Mouse (Mus musculus): Measurements from ENCODE around the gene Fam20a. TPM values are rescaled to one million over a fixed set of nuclear protein-coding genes. Genes with fewer than 3 reads are reported as not detected.

Gene Fam20a
- 0.86 and 1.2 TPM in 2 replicates for polyA plus RNA-seq (2014; fragmentation: Nextera tagmentation; extraction: Ambion mirVana)

DNA sequence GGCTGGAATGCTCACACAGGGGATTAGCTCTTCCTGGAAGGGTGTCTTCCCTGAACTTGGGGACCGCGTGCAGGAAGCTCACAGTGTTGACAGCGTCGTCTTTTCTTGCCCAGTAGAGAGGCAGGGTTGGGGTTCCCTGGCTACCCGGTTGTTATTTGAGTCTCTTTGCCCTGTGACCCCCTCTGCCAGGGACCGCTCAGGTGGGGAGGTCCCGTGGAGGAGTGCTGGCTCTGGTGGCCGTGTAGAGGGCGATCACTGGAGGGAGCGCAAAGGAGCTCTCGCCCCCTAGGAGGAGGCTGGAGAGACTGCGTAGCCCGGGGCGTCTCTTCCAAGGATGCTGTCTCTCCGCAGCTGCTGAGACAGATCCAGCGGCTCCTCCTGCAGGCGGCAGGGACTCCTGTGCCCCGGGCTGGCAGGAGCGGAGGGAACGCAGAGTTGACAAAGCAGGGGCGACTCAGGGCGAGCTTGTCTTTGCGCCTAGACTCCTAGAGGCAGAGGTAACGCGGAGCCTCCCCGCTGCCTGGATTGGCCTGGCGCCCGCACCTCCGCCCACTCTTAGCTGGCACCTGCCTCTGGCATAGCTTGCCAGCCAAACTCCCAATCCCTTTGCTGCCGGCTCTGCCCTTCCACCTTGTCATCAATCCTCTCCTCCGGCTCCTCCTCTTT is at the start of gene Fam20a:
Gene Fam20a, minus strand, starts transcription at position 499 of the 666 bp plus-strand sequence.
- 1% methylated on average over 31 of the region's 31 CpGs for WGBS (ENCODE audit: insufficient replicate concordance)

DNA sequence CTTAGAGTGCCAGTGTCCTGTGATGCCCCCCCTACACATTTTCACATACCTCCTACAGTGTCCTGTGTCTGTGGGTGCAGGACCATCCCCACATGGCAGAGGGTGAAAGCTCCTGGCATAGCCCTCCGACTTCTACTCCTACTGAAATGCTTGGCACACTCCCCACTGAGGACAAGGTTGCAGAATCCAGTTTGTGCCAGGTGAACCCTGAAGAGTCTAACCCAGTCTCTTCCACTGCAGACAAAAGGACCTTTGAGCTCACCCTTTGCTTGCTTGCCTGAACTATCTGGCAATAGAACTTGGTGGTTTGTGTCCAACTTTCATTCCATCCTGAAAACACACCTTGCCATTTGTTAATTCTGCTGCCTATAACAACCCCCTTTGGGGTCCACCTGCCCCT is 49.3 kb upstream of the Fam20a start:
- no peak overlapping the region for H3K27ac ChIP-seq (ENCODE audit: low read depth, low read length)
- H3K4me2 ChIP-seq, result no peak overlapping the region
- no peak for ATAC-seq (replicated peaks; ENCODE audit: insufficient number of reproducible peaks, low FRiP score, low TSS enrichment)
- no peak overlapping the region for H3K9ac ChIP-seq (ENCODE audit: low read depth, low read length)
- H3K4me3 ChIP-seq (ENCODE audit: low read depth, low read length), result no peak overlapping the region
- 72% methylated on average over 1 of the region's 1 CpGs for WGBS (ENCODE audit: insufficient replicate concordance)
- H3K27me3 ChIP-seq (ENCODE audit: control insufficient read depth, insufficient read depth, low read length), result no peaks in the 10 kb centered on the region
- H3K36me3 ChIP-seq (ENCODE audit: control insufficient read depth, insufficient read depth, low read length), result no peaks in the 10 kb centered on the region
- no peaks in the 10 kb centered on the region for H3K9me3 ChIP-seq (replicated peaks; ENCODE audit: control insufficient read depth, low read length)
- H3K4me1 ChIP-seq (ENCODE audit: control insufficient read depth, insufficient read depth, low read length), result no peaks in the 10 kb centered on the region

More for the DNA sequence above, at the start of gene Fam20a:
- H3K36me3 ChIP-seq (ENCODE audit: control insufficient read depth, insufficient read depth, low read length), result no peaks in the 10 kb centered on the region
- H3K4me3 ChIP-seq (ENCODE audit: low read depth, low read length), result peak within 1 kb of the TSS; percentile 52
- ATAC-seq (replicated peaks; ENCODE audit: insufficient number of reproducible peaks, low FRiP score, low TSS enrichment), result no peak; the same call in 1 of the 2 replicates
- H3K4me2 ChIP-seq, result peak within 1 kb of the TSS; percentile 98
- H3K27ac ChIP-seq (ENCODE audit: low read depth, low read length), result no peak within 1 kb of the TSS
- peak within 1 kb of the TSS; percentile 49 for H3K9ac ChIP-seq (ENCODE audit: low read depth, low read length)
- H3K4me1 ChIP-seq (ENCODE audit: control insufficient read depth, insufficient read depth, low read length), result 0 out of 2 replicates have a peak, but pooled peaks cover 8% of the 10 kb centered on the region
- H3K27me3 ChIP-seq (ENCODE audit: control insufficient read depth, insufficient read depth, low read length), result peaks cover 13% of the 10 kb centered on the region; the same call in 1 of the 2 replicates
- H3K9me3 ChIP-seq (replicated peaks; ENCODE audit: control insufficient read depth, low read length), result no peaks in the 10 kb centered on the region

DNA sequence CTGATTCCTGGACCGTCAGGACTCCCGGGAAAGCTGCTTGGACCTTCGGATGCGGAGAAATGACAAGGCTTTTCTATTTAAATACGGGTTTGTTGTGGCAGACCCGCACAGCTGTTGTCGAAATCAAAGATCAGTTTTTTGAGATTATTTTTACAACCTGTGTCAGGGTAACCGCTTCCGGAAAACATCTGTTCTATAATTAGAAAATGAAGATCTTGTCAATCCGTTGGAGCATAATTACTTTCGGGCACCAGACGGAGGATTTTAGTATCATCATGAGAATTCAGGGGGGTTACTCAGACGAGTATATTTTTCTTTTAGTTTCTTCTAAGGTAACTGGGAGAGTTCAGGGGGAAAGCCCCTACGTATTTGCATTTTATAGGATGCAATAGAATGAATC is 48.1 kb upstream of the Fam20a start:
- no peaks in the 10 kb centered on the region for H3K36me3 ChIP-seq (ENCODE audit: control insufficient read depth, insufficient read depth, low read length)
- no peak overlapping the region for H3K27ac ChIP-seq (ENCODE audit: low read depth, low read length)
- H3K9me3 ChIP-seq (replicated peaks; ENCODE audit: control insufficient read depth, low read length), result no peaks in the 10 kb centered on the region
- H3K27me3 ChIP-seq (ENCODE audit: control insufficient read depth, insufficient read depth, low read length), result no peaks in the 10 kb centered on the region
- no peak overlapping the region for H3K9ac ChIP-seq (ENCODE audit: low read depth, low read length)
- H3K4me2 ChIP-seq, result no peak overlapping the region
- no peaks in the 10 kb centered on the region for H3K4me1 ChIP-seq (ENCODE audit: control insufficient read depth, insufficient read depth, low read length)
- no peak for ATAC-seq (replicated peaks; ENCODE audit: insufficient number of reproducible peaks, low FRiP score, low TSS enrichment)
- no peak overlapping the region for H3K4me3 ChIP-seq (ENCODE audit: low read depth, low read length)
- WGBS (ENCODE audit: insufficient replicate concordance), result 78% methylated on average over 14 of the region's 14 CpGs

DNA sequence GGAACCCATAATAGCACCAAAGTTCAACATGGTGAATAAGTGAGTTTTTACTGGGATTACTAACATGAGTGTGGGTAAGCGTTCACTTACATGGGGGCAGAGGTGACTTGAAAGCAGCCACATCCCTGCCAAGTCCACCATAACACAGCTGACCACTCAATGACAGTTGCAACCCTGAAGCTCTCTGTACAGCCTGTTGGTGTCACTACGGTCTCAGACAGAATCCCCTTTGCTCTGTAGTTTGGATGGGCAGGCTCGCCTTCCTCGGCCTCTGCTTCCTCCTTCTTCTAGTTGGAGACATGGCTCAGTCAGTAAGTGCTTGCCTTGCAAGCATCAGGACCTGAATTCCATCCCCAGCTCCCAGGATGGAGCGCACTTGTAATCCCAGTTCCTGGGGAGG is 47.0 kb upstream of the Fam20a start:
- Histone ChIP-seq H3K4me2 (no peak overlapping the region), H3K27ac (ENCODE audit: low read depth, low read length) (no peak overlapping the region), H3K9ac (ENCODE audit: low read depth, low read length) (no peak overlapping the region), H3K27me3 (ENCODE audit: control insufficient read depth, insufficient read depth, low read length) (no peaks in the 10 kb centered on the region), H3K4me1 (ENCODE audit: control insufficient read depth, insufficient read depth, low read length) (no peaks in the 10 kb centered on the region), H3K4me3 (ENCODE audit: low read depth, low read length) (no peak overlapping the region), H3K9me3 (replicated peaks; ENCODE audit: control insufficient read depth, low read length) (no peaks in the 10 kb centered on the region), H3K36me3 (ENCODE audit: control insufficient read depth, insufficient read depth, low read length) (no peaks in the 10 kb centered on the region)
- no peak for ATAC-seq (replicated peaks; ENCODE audit: insufficient number of reproducible peaks, low FRiP score, low TSS enrichment)
- 69% methylated on average over 5 of the region's 5 CpGs for WGBS (ENCODE audit: insufficient replicate concordance)

DNA sequence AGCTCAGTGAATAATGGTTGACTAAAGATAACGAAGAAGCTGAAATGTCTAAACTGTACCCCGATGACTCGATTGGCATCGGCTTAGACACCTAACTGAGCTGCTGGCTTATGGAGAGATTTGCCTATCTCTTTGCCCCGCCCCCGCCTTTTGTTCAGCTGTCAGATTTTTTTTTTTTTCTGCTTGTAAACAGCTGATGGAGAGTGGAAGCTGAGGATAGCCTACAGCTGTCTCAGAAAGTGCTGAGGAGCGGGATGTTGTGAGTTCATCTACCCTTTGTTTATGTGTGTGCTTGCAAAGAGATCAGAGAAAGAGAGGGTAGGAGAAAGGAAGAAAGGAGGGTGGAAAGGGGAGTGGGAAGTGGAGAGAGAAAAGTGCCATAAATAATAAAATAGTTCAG is 38.0 kb upstream of the Fam20a start:
- Histone ChIP-seq H3K9me3 (replicated peaks; ENCODE audit: control insufficient read depth, low read length) (no peaks in the 10 kb centered on the region), H3K4me2 (no peak overlapping the region), H3K27me3 (ENCODE audit: control insufficient read depth, insufficient read depth, low read length) (no peaks in the 10 kb centered on the region), H3K4me1 (ENCODE audit: control insufficient read depth, insufficient read depth, low read length) (no peaks in the 10 kb centered on the region), H3K36me3 (ENCODE audit: control insufficient read depth, insufficient read depth, low read length) (no peaks in the 10 kb centered on the region), H3K27ac (ENCODE audit: low read depth, low read length) (no peak overlapping the region), H3K4me3 (ENCODE audit: low read depth, low read length) (no peak overlapping the region), H3K9ac (ENCODE audit: low read depth, low read length) (no peak overlapping the region)
- ATAC-seq (replicated peaks; ENCODE audit: insufficient number of reproducible peaks, low FRiP score, low TSS enrichment), result no peak
- 78% methylated on average over 7 of the region's 7 CpGs for WGBS (ENCODE audit: insufficient replicate concordance)

DNA sequence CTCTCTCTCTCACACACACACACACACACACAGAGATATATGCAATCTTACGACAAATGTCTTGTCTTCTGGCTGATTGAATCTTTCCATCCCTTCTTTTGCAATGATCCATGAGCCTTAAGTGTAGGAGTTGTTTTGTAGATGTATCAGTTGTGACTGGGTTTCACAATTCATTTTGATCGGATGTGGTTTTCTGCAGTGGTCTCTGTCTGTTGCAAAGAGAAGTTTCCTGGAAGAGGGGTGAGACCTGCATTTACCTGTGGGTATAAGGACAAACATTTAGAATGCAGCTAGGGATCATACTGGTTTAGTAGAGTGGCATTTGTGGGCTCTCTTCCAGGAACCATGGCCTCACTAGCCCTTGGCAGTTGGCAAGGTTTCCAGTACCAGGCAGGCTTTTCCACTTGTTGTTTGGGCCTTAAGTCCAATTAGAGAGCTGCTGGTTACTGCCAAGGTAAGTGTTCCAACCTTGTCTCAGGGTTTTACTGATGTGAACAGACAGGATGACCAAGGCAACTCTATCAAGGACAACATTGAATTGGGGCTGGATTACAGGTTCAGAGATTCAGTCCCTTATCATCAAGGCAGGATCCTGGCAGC is 36.6 kb upstream of the Fam20a start:
- H3K4me1 ChIP-seq (ENCODE audit: control insufficient read depth, insufficient read depth, low read length), result no peaks in the 10 kb centered on the region
- H3K9ac ChIP-seq (ENCODE audit: low read depth, low read length), result no peak overlapping the region
- H3K27ac ChIP-seq (ENCODE audit: low read depth, low read length), result no peak overlapping the region
- no peaks in the 10 kb centered on the region for H3K27me3 ChIP-seq (ENCODE audit: control insufficient read depth, insufficient read depth, low read length)
- ATAC-seq (replicated peaks; ENCODE audit: insufficient number of reproducible peaks, low FRiP score, low TSS enrichment), result no peak
- H3K36me3 ChIP-seq (ENCODE audit: control insufficient read depth, insufficient read depth, low read length), result no peaks in the 10 kb centered on the region
- 80% methylated on average over 2 of the region's 2 CpGs for WGBS (ENCODE audit: insufficient replicate concordance)
- no peak overlapping the region for H3K4me3 ChIP-seq (ENCODE audit: low read depth, low read length)
- no peaks in the 10 kb centered on the region for H3K9me3 ChIP-seq (replicated peaks; ENCODE audit: control insufficient read depth, low read length)
- H3K4me2 ChIP-seq, result no peak overlapping the region

DNA sequence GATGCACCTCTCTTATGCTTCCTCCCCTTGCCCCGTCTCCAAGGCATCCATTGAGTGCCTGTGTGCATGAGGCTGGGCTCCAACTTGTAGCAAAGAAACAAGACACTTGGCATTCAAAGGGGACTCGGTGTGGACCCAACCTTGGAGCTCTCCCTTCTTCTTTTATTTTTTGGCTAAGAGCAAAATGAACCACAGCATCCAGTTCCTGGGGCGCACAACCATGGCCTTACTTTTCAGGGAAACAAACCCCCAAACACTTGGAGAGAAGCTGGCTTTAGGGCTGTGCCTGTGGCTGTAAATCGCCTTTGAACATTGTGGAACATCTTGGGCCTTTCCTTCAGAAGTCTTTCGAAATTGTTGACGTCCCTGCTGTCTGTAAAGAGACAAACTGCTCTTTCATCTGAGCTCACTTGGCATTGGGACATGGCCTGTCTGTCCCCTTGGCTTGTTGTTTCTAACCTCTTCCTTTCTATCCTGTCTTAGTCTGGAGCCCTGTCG is 32.1 kb upstream of the Fam20a start:
- WGBS (ENCODE audit: insufficient replicate concordance), result 74% methylated on average over 7 of the region's 7 CpGs
- H3K36me3 ChIP-seq (ENCODE audit: control insufficient read depth, insufficient read depth, low read length), result no peaks in the 10 kb centered on the region
- no peak for ATAC-seq (replicated peaks; ENCODE audit: insufficient number of reproducible peaks, low FRiP score, low TSS enrichment)

DNA sequence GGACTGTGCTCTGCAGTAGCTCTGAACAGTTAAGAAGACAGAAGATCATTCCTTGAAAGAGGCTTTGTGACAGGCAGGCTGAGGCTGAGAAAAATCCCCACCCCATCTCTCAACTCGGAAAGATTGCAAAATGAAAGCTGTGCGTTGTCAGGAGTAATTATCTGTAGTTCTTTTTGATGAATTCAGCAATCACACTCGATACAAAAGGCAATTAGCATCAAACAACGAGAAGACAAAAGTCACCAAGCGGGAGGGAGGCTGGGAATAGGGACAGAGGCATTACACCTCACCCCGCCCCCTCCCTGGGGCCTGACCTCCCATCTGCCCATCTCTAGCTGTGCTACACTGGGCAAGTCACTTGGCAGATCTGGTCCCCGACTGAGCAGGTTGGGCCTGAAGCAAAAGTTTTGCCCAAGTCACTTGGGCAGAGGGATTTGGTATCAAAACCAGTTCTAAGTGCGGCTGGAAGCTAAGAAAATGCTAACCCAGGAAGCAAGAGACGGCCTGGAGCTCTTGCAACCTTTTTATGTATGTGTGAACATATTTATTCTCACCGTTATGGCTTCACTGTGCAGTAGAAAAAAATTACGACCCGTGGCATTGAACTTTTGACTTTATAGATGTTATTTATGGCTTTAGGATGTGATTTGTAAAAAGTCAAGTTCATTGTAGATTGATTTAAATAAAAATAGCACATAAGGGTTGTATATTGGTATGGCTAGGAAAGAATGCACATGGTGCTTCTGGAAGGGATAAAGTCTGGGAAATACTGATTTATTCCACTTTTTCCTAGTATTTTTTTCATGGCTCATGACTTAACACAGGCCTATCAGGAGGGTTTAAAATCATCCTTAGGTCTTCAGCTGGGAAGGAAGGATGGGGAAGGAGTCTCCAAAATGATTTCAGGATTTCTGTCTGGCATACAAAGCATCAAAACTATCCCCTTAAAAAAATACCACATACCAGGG is 29.8 kb upstream of the Fam20a start:
- H3K4me2 ChIP-seq, result no peak overlapping the region
- no peak overlapping the region for H3K4me3 ChIP-seq (ENCODE audit: low read depth, low read length)
- ATAC-seq (replicated peaks; ENCODE audit: insufficient number of reproducible peaks, low FRiP score, low TSS enrichment), result no peak
- H3K9me3 ChIP-seq (replicated peaks; ENCODE audit: control insufficient read depth, low read length), result no peaks in the 10 kb centered on the region
- H3K36me3 ChIP-seq (ENCODE audit: control insufficient read depth, insufficient read depth, low read length), result no peaks in the 10 kb centered on the region
- no peak overlapping the region for H3K9ac ChIP-seq (ENCODE audit: low read depth, low read length)
- no peak overlapping the region for H3K27ac ChIP-seq (ENCODE audit: low read depth, low read length)
- no peaks in the 10 kb centered on the region for H3K27me3 ChIP-seq (ENCODE audit: control insufficient read depth, insufficient read depth, low read length)
- WGBS (ENCODE audit: insufficient replicate concordance), result 57% methylated on average over 12 of the region's 12 CpGs
- no peaks in the 10 kb centered on the region for H3K4me1 ChIP-seq (ENCODE audit: control insufficient read depth, insufficient read depth, low read length)

More for the DNA sequence above, 32.1 kb upstream of the Fam20a start:
- no peak overlapping the region for H3K27ac ChIP-seq (ENCODE audit: low read depth, low read length)
- H3K4me3 ChIP-seq (ENCODE audit: low read depth, low read length), result no peak overlapping the region
- H3K4me1 ChIP-seq (ENCODE audit: control insufficient read depth, insufficient read depth, low read length), result no peaks in the 10 kb centered on the region
- H3K9ac ChIP-seq (ENCODE audit: low read depth, low read length), result no peak overlapping the region
- no peak overlapping the region for H3K4me2 ChIP-seq
- H3K27me3 ChIP-seq (ENCODE audit: control insufficient read depth, insufficient read depth, low read length), result no peaks in the 10 kb centered on the region
- no peaks in the 10 kb centered on the region for H3K9me3 ChIP-seq (replicated peaks; ENCODE audit: control insufficient read depth, low read length)
